Mouse (Mus musculus) spleen, adult 2 months (tissue): ENCODE data around the gene Ythdc1.

Source experiments
- CTCF ChIP-seq: fragments of 200-500 bp; IDR thresholded peaks from 2 replicates; pipeline ENCODE4 v1.5.1; 2011; ENCODE audit warnings: mild to moderate bottlenecking, inconsistent platforms; ENCODE audit not compliant: insufficient read depth, insufficient read length, insufficient replicate concordance; ENCODE audit errors: extremely low read depth
- POLR2A ChIP-seq: fragments of 200-500 bp; IDR thresholded peaks from 2 replicates; pipeline ENCODE4 v1.6.1; 2011; ENCODE audit warnings: low read depth, low read length, inconsistent platforms

DNA sequence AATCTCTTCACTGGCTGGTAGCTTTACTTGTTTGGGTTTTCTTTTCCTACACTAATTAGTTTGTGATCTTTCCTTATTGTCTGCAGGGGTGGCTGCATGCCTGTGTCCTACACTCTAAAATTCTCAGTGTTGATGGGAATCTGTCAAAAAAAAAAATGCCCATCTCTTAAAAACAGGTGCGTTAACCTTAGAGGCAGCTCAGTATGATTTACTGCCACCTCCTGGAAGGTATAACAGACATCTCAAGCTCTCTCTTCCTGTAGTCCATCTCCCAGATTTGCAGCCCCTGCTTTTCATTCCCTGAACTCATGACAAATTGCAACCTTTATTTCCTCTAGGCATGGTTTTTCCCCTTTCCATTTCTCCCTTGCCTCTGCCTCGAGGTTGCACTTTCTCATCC lies 14.1 kb upstream of the Ythdc1 start:
- TF ChIP-seq POLR2A (no peak), CTCF (no peak)
